Mouse (Mus musculus): Measurements from ENCODE around the gene Lrrtm4. TPM values are rescaled to one million over a fixed set of nuclear protein-coding genes. Genes with fewer than 3 reads are reported as not detected.

Gene Lrrtm4
- polyA plus RNA-seq, 1 experiment, result not detected

DNA sequence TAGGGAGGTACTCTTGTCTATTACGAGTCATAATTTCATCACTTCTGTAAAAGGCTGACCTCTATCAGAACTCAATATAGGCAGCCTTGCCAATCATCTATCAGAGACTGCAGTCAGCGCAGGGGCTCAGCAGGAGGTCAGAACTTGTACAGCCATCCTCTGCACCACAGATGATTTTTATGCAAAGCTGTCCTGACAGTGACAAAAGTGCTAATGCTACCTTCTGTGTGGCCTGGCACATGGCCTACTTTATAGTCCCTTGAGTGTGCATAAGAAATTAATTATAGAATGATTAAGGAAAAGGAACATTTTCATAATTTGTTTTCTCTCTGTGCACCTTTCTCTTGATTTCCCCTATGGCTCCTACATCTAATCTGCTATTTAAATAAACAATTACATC is 86.7 kb downstream of the Lrrtm4 start:
- Histone ChIP-seq H3K36me3 (ENCODE audit: control insufficient read depth, insufficient read depth, low read length) (no peaks in the 10 kb centered on the region), H3K4me3 (ENCODE audit: low read depth, low read length) (no peak overlapping the region), H3K4me1 (ENCODE audit: control insufficient read depth, insufficient read depth, insufficient read length, low read length) (no peaks in the 10 kb centered on the region), H3K27ac (ENCODE audit: insufficient read depth, low read depth, low read length) (no peak overlapping the region), H3K27me3 (ENCODE audit: control insufficient read depth, insufficient read depth, low read length) (no peaks in the 10 kb centered on the region)
- whole genome bisulfite sequencing, result 87% methylated on average over 2 of the region's 2 CpGs
- TF ChIP-seq POLR2A (IDR thresholded peaks at IDR 0.05; ENCODE audit: low read depth, low read length) (no peak), CTCF (IDR thresholded peaks at IDR 0.05; ENCODE audit: extremely low read depth, insufficient read length, insufficient replicate concordance, low read depth, low read length) (no peak)

DNA sequence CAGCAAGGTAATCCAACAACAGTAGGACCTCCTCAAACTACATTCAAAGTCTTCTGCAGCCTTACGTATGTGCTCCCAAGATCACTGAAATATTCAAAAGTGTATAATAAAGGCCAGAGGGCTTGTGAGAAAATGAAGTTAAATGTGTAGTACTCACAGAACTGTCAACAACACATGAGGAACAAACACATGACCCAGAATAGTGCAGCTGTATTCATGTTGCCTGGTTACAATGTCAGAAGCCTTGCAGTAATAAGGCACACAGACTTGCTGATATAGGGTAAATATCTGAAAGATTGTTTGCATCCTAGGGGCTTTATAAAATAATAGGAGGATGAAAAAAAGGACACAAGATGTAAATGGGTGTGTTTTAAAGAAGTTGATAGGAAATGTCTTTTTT is 87.2 kb downstream of the Lrrtm4 start:
- Histone ChIP-seq H3K36me3 (ENCODE audit: control insufficient read depth, insufficient read depth, low read length) (no peaks in the 10 kb centered on the region), H3K4me1 (ENCODE audit: control insufficient read depth, insufficient read depth, insufficient read length, low read length) (no peaks in the 10 kb centered on the region), H3K4me3 (ENCODE audit: low read depth, low read length) (no peak overlapping the region), H3K27me3 (ENCODE audit: control insufficient read depth, insufficient read depth, low read length) (no peaks in the 10 kb centered on the region), H3K27ac (ENCODE audit: insufficient read depth, low read depth, low read length) (no peak overlapping the region)
- TF ChIP-seq CTCF (IDR thresholded peaks at IDR 0.05; ENCODE audit: extremely low read depth, insufficient read length, insufficient replicate concordance, low read depth, low read length) (no peak), POLR2A (IDR thresholded peaks at IDR 0.05; ENCODE audit: low read depth, low read length) (no peak)
- WGBS, result 89% methylated on average over 1 of the region's 1 CpGs

DNA sequence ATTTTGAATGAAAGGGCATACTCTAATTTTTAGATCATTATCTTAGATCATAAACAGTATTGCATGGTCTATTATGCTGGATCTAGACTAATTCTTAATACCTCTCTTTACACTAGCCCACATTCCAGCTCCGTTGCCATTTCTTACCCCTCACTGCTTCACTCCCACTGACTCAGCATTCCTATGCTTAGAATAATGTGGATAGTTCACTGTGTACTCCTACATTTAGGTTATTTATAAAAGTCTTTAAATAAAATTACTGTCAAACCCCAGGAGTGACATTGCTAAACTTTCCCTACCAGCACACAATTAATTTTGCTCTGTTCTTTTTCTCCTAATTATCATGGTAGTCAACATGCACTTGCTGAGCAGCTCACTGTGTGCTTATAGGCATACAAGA is 107.7 kb downstream of the Lrrtm4 start:
- no peak for TF ChIP-seq POLR2A (IDR thresholded peaks at IDR 0.05; ENCODE audit: low read depth, low read length)
- TF ChIP-seq CTCF (IDR thresholded peaks at IDR 0.05; ENCODE audit: extremely low read depth, insufficient read length, insufficient replicate concordance, low read depth, low read length), result no peak
- H3K27me3 ChIP-seq (ENCODE audit: control insufficient read depth, insufficient read depth, low read length), result no peaks in the 10 kb centered on the region
- H3K36me3 ChIP-seq (ENCODE audit: control insufficient read depth, insufficient read depth, low read length), result no peaks in the 10 kb centered on the region
- H3K27ac ChIP-seq (ENCODE audit: insufficient read depth, low read depth, low read length), result no peak overlapping the region
- H3K4me3 ChIP-seq (ENCODE audit: low read depth, low read length), result no peak overlapping the region
- 87% methylated on average over 1 of the region's 1 CpGs for WGBS
- H3K4me1 ChIP-seq (ENCODE audit: control insufficient read depth, insufficient read depth, insufficient read length, low read length), result no peaks in the 10 kb centered on the region

DNA sequence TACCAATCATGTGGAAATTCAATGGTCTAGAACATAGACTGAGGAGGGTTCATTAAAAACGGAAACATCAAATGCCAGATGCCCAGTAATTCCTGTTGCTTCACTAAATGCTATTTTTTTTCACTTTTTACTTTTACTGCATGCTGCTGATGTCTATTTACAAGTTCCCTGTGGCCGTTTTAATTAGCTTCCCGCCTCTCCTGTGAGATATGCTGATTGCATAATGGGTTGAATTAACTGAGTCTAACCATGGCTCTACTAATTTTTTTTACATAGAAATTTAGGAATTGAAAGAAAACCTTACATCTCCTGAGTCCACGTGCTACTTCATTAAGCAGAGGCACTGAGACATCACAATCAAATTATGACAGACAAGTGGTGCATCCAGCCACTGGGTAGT is 143.9 kb downstream of the Lrrtm4 start:
- H3K27ac ChIP-seq (ENCODE audit: insufficient read depth, low read depth, low read length), result no peak overlapping the region
- H3K27me3 ChIP-seq (ENCODE audit: control insufficient read depth, insufficient read depth, low read length), result no peaks in the 10 kb centered on the region
- TF ChIP-seq POLR2A (IDR thresholded peaks at IDR 0.05; ENCODE audit: low read depth, low read length), result no peak
- no peak for TF ChIP-seq CTCF (IDR thresholded peaks at IDR 0.05; ENCODE audit: extremely low read depth, insufficient read length, insufficient replicate concordance, low read depth, low read length)
- H3K4me3 ChIP-seq (ENCODE audit: low read depth, low read length), result no peak overlapping the region
- 72% methylated on average over 4 of the region's 4 CpGs for WGBS
- H3K4me1 ChIP-seq (ENCODE audit: control insufficient read depth, insufficient read depth, insufficient read length, low read length), result no peaks in the 10 kb centered on the region
- H3K36me3 ChIP-seq (ENCODE audit: control insufficient read depth, insufficient read depth, low read length), result no peaks in the 10 kb centered on the region

DNA sequence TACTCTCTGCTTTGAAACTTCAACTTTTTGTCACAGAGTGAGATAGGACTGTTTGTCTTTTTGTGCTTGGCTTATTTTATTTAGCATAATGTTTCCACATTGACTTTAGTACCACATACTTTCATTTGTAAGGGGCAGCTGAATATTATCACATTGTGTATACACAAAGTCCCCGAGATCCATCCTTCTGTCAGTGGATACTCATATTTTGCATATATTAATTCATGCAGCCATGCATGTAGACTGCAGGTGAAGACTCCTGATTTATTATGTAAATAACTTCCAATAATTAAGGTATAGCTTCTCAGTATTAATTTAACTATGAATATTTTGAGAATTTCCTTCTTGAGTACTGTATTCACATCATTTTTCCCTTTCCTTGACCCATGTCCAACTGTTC is 163.2 kb downstream of the Lrrtm4 start:
- H3K36me3 ChIP-seq (ENCODE audit: control insufficient read depth, insufficient read depth, low read length), result no peaks in the 10 kb centered on the region
- no peak overlapping the region for H3K27ac ChIP-seq (ENCODE audit: insufficient read depth, low read depth, low read length)
- no peaks in the 10 kb centered on the region for H3K4me1 ChIP-seq (ENCODE audit: control insufficient read depth, insufficient read depth, insufficient read length, low read length)
- TF ChIP-seq CTCF (IDR thresholded peaks at IDR 0.05; ENCODE audit: extremely low read depth, insufficient read length, insufficient replicate concordance, low read depth, low read length), result no peak
- TF ChIP-seq POLR2A (IDR thresholded peaks at IDR 0.05; ENCODE audit: low read depth, low read length), result no peak
- WGBS, result 70% methylated on average over 1 of the region's 1 CpGs
- H3K27me3 ChIP-seq (ENCODE audit: control insufficient read depth, insufficient read depth, low read length), result no peaks in the 10 kb centered on the region
- H3K4me3 ChIP-seq (ENCODE audit: low read depth, low read length), result no peak overlapping the region

DNA sequence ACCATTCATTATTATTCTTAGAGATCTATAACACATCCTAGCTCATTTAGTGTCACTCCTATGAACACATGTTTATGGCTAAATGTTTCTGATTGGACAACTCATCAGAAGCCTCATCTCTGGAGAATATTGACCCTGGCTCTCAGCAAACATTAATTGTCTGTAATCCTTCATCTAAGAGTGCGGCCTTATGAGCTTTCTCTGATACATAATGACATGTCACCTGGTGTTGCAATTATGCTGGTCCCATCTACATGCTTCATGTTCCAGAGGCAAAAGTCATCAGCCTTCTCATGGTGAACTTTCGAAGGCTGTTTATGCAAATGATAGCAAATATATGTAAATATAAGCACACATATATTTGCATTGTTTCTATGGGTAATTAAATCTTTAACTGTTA is 163.7 kb downstream of the Lrrtm4 start:
- Histone ChIP-seq H3K27me3 (ENCODE audit: control insufficient read depth, insufficient read depth, low read length) (no peaks in the 10 kb centered on the region), H3K36me3 (ENCODE audit: control insufficient read depth, insufficient read depth, low read length) (no peaks in the 10 kb centered on the region), H3K27ac (ENCODE audit: insufficient read depth, low read depth, low read length) (no peak overlapping the region), H3K4me3 (ENCODE audit: low read depth, low read length) (no peak overlapping the region), H3K4me1 (ENCODE audit: control insufficient read depth, insufficient read depth, insufficient read length, low read length) (no peaks in the 10 kb centered on the region)
- TF ChIP-seq POLR2A (IDR thresholded peaks at IDR 0.05; ENCODE audit: low read depth, low read length) (no peak), CTCF (IDR thresholded peaks at IDR 0.05; ENCODE audit: extremely low read depth, insufficient read length, insufficient replicate concordance, low read depth, low read length) (no peak)
- 82% methylated on average over 2 of the region's 2 CpGs for WGBS

DNA sequence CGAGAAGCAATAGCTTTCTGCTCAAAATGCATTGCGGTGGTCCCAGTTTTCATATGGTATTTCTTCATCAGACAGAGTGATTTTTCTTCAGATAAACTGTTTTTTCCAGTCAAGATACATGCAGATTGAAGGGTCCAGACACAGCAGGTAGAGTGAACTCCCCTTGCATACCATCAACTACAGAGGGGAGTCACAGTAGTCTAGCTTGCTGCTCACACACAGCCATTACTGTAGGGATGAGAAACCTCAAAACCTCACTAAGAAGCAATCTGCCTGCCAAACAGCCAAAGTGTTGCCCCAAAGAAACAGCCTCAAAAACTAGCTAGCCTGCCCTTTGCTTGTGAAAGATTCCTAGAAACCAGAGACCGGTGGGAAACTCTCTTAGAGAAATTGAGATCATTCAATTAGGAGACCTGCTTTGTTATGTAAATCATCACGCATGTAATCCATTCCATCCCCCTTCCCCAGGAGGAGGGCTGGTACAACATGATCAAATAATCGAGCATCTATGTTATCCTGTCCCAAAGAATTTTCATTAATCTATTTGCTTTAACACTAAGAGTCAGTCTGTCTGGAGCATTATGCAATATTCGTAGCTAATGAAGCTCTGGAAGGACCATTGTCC is 166.9 kb downstream of the Lrrtm4 start:
- H3K27me3 ChIP-seq (ENCODE audit: control insufficient read depth, insufficient read depth, low read length), result no peaks in the 10 kb centered on the region
- H3K36me3 ChIP-seq (ENCODE audit: control insufficient read depth, insufficient read depth, low read length), result no peaks in the 10 kb centered on the region
- H3K27ac ChIP-seq (ENCODE audit: insufficient read depth, low read depth, low read length), result no peak overlapping the region
- no peak overlapping the region for H3K4me3 ChIP-seq (ENCODE audit: low read depth, low read length)
- TF ChIP-seq POLR2A (IDR thresholded peaks at IDR 0.05; ENCODE audit: low read depth, low read length) (no peak), CTCF (IDR thresholded peaks at IDR 0.05; ENCODE audit: extremely low read depth, insufficient read length, insufficient replicate concordance, low read depth, low read length) (no peak)
- WGBS, result 78% methylated on average over 6 of the region's 6 CpGs
- H3K4me1 ChIP-seq (ENCODE audit: control insufficient read depth, insufficient read depth, insufficient read length, low read length), result no peaks in the 10 kb centered on the region
